Mouse (Mus musculus) brain, adult 2 months (tissue): ENCODE data around the gene Olfr384.
"Not testable (repeated sequence)": the region's sequence is repeated elsewhere in the genome, so short reads cannot be mapped to it uniquely, and the experiment has no call there.

Experiments
- DNase-seq: peaks from one replicate; pipeline ENCODE4 v3.0.0; 2011; ENCODE audit warnings: low read depth, low spot score

Olfr384 gene

DNA sequence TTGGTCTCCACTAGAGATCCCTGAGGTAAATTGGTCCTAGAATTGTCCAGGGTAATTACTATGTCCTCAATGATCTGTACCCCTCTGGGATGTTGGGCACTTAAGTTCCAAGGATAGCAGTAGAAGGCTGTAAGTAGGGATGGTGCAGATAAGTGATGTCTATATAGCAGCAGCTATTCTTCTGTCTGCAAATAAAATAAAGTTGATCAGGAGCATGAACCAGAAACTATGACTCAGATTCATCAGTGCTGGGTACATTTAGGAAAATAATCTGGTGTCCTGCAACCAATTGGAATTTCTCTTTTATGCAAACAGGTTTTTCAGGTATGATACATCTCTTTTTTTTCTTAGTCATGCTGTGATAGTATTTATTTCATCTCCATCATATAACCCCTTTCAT, at the start of gene Olfr384:
TSS of gene Olfr384 (plus strand) at position 301 of the 400 bp plus-strand sequence.
- DNase-seq: no peak

DNA sequence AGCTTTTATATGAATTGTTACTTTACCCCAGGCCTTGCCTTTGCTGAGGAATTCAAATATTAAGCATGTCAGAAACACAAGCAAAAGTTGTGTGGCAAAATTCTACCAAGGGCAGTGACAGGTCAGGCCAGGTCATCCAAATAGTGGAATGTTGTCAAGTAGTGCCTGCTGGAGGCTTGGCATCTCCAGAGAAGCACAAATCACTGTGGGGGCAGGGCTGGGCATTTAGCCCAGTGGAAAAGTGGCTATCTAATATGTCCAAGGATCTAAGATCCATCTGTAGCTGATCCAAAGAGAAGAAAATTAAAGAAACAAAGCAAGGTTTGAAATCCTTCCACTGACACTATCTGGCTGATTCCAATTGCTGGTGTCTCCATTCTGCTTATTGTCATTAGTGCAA, 18.5 kb upstream of the Olfr384 start:
- DNase-seq: no peak

DNA sequence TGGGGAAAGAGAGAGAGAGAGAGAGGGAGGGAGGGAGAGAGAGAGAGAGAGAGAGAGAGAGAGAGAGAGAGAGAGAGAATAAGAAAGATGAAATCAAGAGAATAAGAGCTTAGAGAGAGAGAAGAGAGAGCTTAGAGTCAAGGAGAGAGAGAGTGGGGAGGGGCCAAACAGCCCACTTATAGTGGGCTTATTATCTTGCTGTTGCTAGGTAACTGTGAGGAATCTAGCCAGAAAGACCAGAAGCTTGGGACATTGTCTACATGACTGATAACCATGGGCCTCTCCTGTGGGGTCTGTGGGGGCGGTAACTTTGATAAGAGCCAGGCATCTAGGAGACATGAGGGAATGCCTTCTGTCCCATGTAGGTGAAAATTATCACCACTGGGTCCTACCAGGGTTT, 15.2 kb upstream of the Olfr384 start:
- not testable (repeated sequence) for DNase-seq

DNA sequence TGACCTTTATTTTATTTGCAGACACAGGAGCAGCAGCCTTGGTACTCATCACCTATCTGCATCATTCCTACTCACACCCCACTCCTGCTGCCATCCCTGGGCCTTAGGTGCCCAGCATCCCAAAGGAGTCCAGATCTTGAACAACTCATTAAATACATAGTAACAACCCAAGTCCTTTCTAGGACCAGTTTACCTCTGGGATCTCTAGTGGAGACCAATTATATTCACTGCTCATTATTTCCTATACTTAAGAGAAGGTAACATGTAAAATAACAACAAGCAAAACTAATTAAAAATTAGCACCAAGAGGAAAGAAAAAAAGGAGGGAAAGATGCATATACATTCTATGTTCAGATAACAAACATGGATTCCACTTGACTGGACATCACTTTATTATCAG, 5.5 kb upstream of the Olfr384 start, which contains the start of gene Olfr385:
TSS of gene Olfr385 (minus strand) at position 101 of the 400 bp plus-strand sequence.
- no peak for DNase-seq
